Mouse (Mus musculus): ENCODE data around the gene Olfr1305.

GRCm38 (mm10) chr2:111820240-111820639 is 56.7 kb downstream of the Olfr1305 start, which contains the start of gene Olfr1303:
- TF ChIP-seq CTCF (IDR thresholded peaks at IDR 0.05; ENCODE audit: insufficient read depth, low read length): no peak
- TF ChIP-seq POLR2A (IDR thresholded peaks at IDR 0.05; ENCODE audit: borderline replicate concordance, extremely low read depth, low read depth, low read length): no peak

All from lung, adult 2 months (tissue).